Mouse (Mus musculus) inflammation-experienced regulatory T-cells, adult 6 months (primary cell): ENCODE measurements around the gene Zfp654. TPM values are rescaled to one million over a fixed set of nuclear protein-coding genes. Genes with fewer than 3 reads are reported as not detected.
A peak's percentile ranks its signal among the peaks of the same experiment; 100 is the strongest.

ENCODE experiments used
- ATAC-seq: one replicate; pipeline ENCODE4 v1.8.0; 2017
- polyA plus RNA-seq, 3 experiments: library from polyadenylated mRNA; unstranded; fragments of 100-300 nt; shearing (Covaris generic); gene quantifications; one replicate each; pipeline ENCODE4 v1.2.1; 2017

Gene Zfp654
- polyA plus RNA-seq, 3 experiments from 2014 or later: 9.0 to 10.3 (median 9.5) TPM

GRCm38 (mm10) chr16:64759245-64759626, 92.2 kb downstream of the Zfp654 start:
- ATAC-seq: peak; percentile 9

GRCm38 (mm10) chr16:64758561-64759244, 92.7 kb downstream of the Zfp654 start:
- ATAC-seq: peak; percentile 82

- ATAC-seq: peak; percentile 39
These were observed 93.6 kb downstream of the Zfp654 start for GRCm38 (mm10) chr16:64757666-64758400.

- ATAC-seq: no peak
These were observed 95.1 kb downstream of the Zfp654 start for GRCm38 (mm10) chr16:64756321-64756720.

GRCm38 (mm10) chr16:64754743-64755139, 96.7 kb downstream of the Zfp654 start:
- ATAC-seq: no peak

- ATAC-seq: no peak
These were observed 97.3 kb downstream of the Zfp654 start for GRCm38 (mm10) chr16:64753990-64754742.

GRCm38 (mm10) chr16:64748237-64748636, 103.2 kb downstream of the Zfp654 start:
- ATAC-seq: peak; percentile 73

GRCm38 (mm10) chr16:64745089-64745488, 106.4 kb downstream of the Zfp654 start:
- no peak for ATAC-seq

- ATAC-seq: no peak
These were observed 114.2 kb downstream of the Zfp654 start for GRCm38 (mm10) chr16:64737289-64737688.

Other genes with a start within 250 kb of the Zfp654 start
- gene Csnka2ip, start 249.2 kb downstream of the Zfp654 start, polyA plus RNA-seq: not detected
- gene 4930453N24Rik, start 80.5 kb downstream of the Zfp654 start, polyA plus RNA-seq: 10 to 100 TPM; 14.2 to 26.6 (median 19.4) TPM
- gene Cggbp1, start 344 bp upstream of the Zfp654 start, polyA plus RNA-seq: 10 to 100 TPM; 33.5 to 79.9 (median 39.7) TPM